1 mouse cellular context compared by ENCODE assay signal in the genomic region with DNA sequence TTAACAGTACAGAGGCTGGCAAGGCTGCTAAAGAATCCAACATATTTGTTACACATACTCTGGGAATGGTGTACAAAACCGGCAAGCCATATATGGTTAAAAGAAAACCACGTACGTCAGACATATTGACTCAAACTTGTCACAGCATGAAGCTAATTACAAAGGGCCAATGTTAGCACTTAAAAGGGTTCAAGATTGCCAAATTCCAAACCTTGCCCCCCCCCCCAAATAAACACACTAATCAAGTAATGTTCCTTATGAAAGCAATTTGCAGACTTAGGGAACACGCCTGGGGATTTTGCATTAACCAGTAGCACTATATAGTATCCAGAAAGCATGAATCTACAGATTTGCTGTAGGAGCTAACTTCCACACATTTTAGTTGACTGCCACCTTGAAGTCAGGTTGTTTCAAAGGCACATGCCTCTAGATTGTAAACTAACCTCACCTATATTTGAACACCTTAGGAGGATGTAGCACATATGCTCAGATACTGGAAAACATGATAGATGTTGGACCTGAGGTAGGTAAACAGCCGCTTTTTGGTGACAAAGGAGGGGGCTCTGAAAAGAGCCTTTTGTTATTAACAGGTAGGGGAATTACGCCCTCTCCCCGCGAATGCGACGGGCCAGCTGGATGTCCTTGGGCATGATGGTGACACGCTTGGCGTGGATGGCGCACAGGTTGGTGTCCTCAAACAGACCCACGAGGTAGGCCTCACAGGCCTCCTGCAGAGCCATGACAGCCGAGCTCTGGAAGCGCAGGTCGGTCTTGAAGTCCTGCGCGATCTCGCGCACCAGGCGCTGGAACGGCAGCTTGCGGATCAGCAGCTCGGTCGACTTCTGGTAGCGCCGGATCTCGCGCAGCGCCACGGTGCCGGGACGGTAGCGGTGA.
TF ChIP-seq lines count a peak whose summit lies in the region.

No protein-coding gene starts in this region.

TF ChIP-seq in CH12.LX, 34 proteins besides CTCF, POLR2A, EP300 and RAD21:
- TF ChIP-seq ZMIZ1 (IDR thresholded peaks at IDR 0.05; ENCODE audit: low read depth, low read length) (peak; percentile 99), NRF1 (IDR thresholded peaks at IDR 0.05; ENCODE audit: low read depth, low read length) (0 out of 2 replicates have a peak, but pooled peaks have one; percentile 19), SIN3A (IDR thresholded peaks at IDR 0.05; ENCODE audit: low read length) (peak; percentile 77; the same call in 1 of the 2 replicates), BHLHE40 (IDR thresholded peaks at IDR 0.05; ENCODE audit: low read depth, low read length) (peak; percentile 55; the same call in 1 of the 2 replicates), NELFE (IDR thresholded peaks at IDR 0.05; ENCODE audit: low read depth, low read length) (peak; percentile 99; the same call in 1 of the 2 replicates), CHD1 (IDR thresholded peaks at IDR 0.05; ENCODE audit: low read depth, low read length) (peak; percentile 41; the same call in 1 of the 2 replicates), RCOR1 (conservative IDR thresholded peaks at IDR 0.05; ENCODE audit: low read depth, low read length) (peak; percentile 56; the same call in 1 of the 2 replicates), TBP (conservative IDR thresholded peaks at IDR 0.05; ENCODE audit: low read depth, low read length) (0 out of 2 replicates have a peak, but pooled peaks have one; percentile 19), UBTF (IDR thresholded peaks at IDR 0.05; ENCODE audit: low read depth, low read length) (peak; percentile 83; the same call in 1 of the 2 replicates), POLR2AphosphoS2 (IDR thresholded peaks at IDR 0.05; ENCODE audit: low read depth, low read length) (peak; percentile 100), MAZ (IDR thresholded peaks at IDR 0.05; ENCODE audit: low read depth, low read length) (peak; percentile 38; the same call in 1 of the 2 replicates), TCF12 (IDR thresholded peaks at IDR 0.05; ENCODE audit: low read depth, low read length) (peak; percentile 66; the same call in 1 of the 2 replicates), HCFC1 (IDR thresholded peaks at IDR 0.05; ENCODE audit: low read depth, low read length) (peak; percentile 56), MEF2A (IDR thresholded peaks at IDR 0.05; ENCODE audit: borderline replicate concordance, low read depth, low read length) (0 out of 2 replicates have a peak, but pooled peaks have one; percentile 15), MAFK (IDR thresholded peaks at IDR 0.05; ENCODE audit: insufficient replicate concordance, low read length) (0 out of 2 replicates have a peak, but pooled peaks have one; percentile 34)
